Mouse (Mus musculus): ENCODE data around the gene Cnr2. TPM values are rescaled to one million over a fixed set of nuclear protein-coding genes. Genes with fewer than 3 reads are reported as not detected.

Cnr2 gene
- polyA plus RNA-seq, 1 experiment from 2014 or later: 0.08 TPM

- ATAC-seq (ENCODE audit: low FRiP score): peak; percentile 45; the same call in 1 of the 2 replicates
Measured at GRCm38 (mm10) chr4:135889884-135890283, 5.3 kb upstream of the Cnr2 start.

GRCm38 (mm10) chr4:135891539-135891938 lies 3.7 kb upstream of the Cnr2 start:
- ATAC-seq (ENCODE audit: low FRiP score): no peak
- WGBS: 90% methylated on average over 2 of the region's 2 CpGs
- H3K27ac ChIP-seq (ENCODE audit: low read depth, low read length): no peak overlapping the region

More at GRCm38 (mm10) chr4:135889884-135890283, 5.3 kb upstream of the Cnr2 start:
- Histone ChIP-seq H3K36me3 (ENCODE audit: control insufficient read depth, insufficient read depth, low read length) (no peaks in the 10 kb centered on the region), H3K27me3 (ENCODE audit: control insufficient read depth, insufficient read depth, low read length) (no peaks in the 10 kb centered on the region), H3K9me3 (ENCODE audit: control insufficient read depth, low read length) (no peaks in the 10 kb centered on the region), H3K4me2 (replicated peaks; ENCODE audit: low read depth, low read length) (no peak overlapping the region), H3K4me1 (replicated peaks; ENCODE audit: control insufficient read depth, insufficient read depth, low read length) (no peaks in the 10 kb centered on the region), H3K27ac (ENCODE audit: low read depth, low read length) (no peak overlapping the region), H3K4me3 (ENCODE audit: low read depth, low read length) (no peak overlapping the region), H3K9ac (ENCODE audit: low read depth, low read length) (no peak overlapping the region)
- peak; percentile 80 for DNase-seq (ENCODE audit: low spot score)
- WGBS: 7% methylated on average over 4 of the region's 4 CpGs

GRCm38 (mm10) chr4:135892884-135893283 lies 2.3 kb upstream of the Cnr2 start:
- Histone ChIP-seq H3K9me3 (ENCODE audit: control insufficient read depth, low read length) (no peaks in the 10 kb centered on the region), H3K4me1 (replicated peaks; ENCODE audit: control insufficient read depth, insufficient read depth, low read length) (no peaks in the 10 kb centered on the region), H3K27me3 (ENCODE audit: control insufficient read depth, insufficient read depth, low read length) (no peaks in the 10 kb centered on the region), H3K4me3 (ENCODE audit: low read depth, low read length) (no peak overlapping the region), H3K9ac (ENCODE audit: low read depth, low read length) (no peak overlapping the region), H3K36me3 (ENCODE audit: control insufficient read depth, insufficient read depth, low read length) (no peaks in the 10 kb centered on the region), H3K27ac (ENCODE audit: low read depth, low read length) (no peak overlapping the region), H3K4me2 (replicated peaks; ENCODE audit: low read depth, low read length) (no peak overlapping the region)
- no peak for ATAC-seq (ENCODE audit: low FRiP score)
- WGBS: 43% methylated on average over 4 of the region's 4 CpGs
- no peak for DNase-seq (ENCODE audit: low spot score)

More at GRCm38 (mm10) chr4:135891539-135891938, 3.7 kb upstream of the Cnr2 start:
- Histone ChIP-seq H3K36me3 (ENCODE audit: control insufficient read depth, insufficient read depth, low read length) (no peaks in the 10 kb centered on the region), H3K4me1 (replicated peaks; ENCODE audit: control insufficient read depth, insufficient read depth, low read length) (no peaks in the 10 kb centered on the region), H3K4me3 (ENCODE audit: low read depth, low read length) (no peak overlapping the region), H3K4me2 (replicated peaks; ENCODE audit: low read depth, low read length) (no peak overlapping the region), H3K27me3 (ENCODE audit: control insufficient read depth, insufficient read depth, low read length) (no peaks in the 10 kb centered on the region), H3K9ac (ENCODE audit: low read depth, low read length) (no peak overlapping the region), H3K9me3 (ENCODE audit: control insufficient read depth, low read length) (no peaks in the 10 kb centered on the region)
- DNase-seq (ENCODE audit: low spot score): no peak

- Histone ChIP-seq H3K27ac (ENCODE audit: low read depth, low read length) (no peak overlapping the region), H3K9ac (ENCODE audit: low read depth, low read length) (no peak overlapping the region), H3K4me3 (ENCODE audit: low read depth, low read length) (no peak overlapping the region), H3K4me2 (replicated peaks; ENCODE audit: low read depth, low read length) (no peak overlapping the region), H3K27me3 (ENCODE audit: control insufficient read depth, insufficient read depth, low read length) (no peaks in the 10 kb centered on the region), H3K9me3 (ENCODE audit: control insufficient read depth, low read length) (no peaks in the 10 kb centered on the region), H3K36me3 (ENCODE audit: control insufficient read depth, insufficient read depth, low read length) (no peaks in the 10 kb centered on the region), H3K4me1 (replicated peaks; ENCODE audit: control insufficient read depth, insufficient read depth, low read length) (no peaks in the 10 kb centered on the region)
- DNase-seq (ENCODE audit: low spot score) (no peak), ATAC-seq (ENCODE audit: low FRiP score) (no peak)
- WGBS: 87% methylated on average over 6 of the region's 6 CpGs
Measured at GRCm38 (mm10) chr4:135896157-135896556, 963 bp downstream of the Cnr2 start.

- H3K36me3 ChIP-seq (ENCODE audit: control insufficient read depth, insufficient read depth, low read length): no peaks in the 10 kb centered on the region
Measured at GRCm38 (mm10) chr4:135898380-135899049, 3.3 kb downstream of the Cnr2 start.

GRCm38 (mm10) chr4:135899050-135899448 lies 3.9 kb downstream of the Cnr2 start:
- H3K4me3 ChIP-seq (ENCODE audit: low read depth, low read length): no peak overlapping the region
- no peaks in the 10 kb centered on the region for H3K36me3 ChIP-seq (ENCODE audit: control insufficient read depth, insufficient read depth, low read length)
- no peaks in the 10 kb centered on the region for H3K27me3 ChIP-seq (ENCODE audit: control insufficient read depth, insufficient read depth, low read length)
- no peak overlapping the region for H3K9ac ChIP-seq (ENCODE audit: low read depth, low read length)
- DNase-seq (ENCODE audit: low spot score) (no peak), ATAC-seq (ENCODE audit: low FRiP score) (no peak)
- 84% methylated on average over 7 of the region's 7 CpGs for WGBS
- no peak overlapping the region for H3K27ac ChIP-seq (ENCODE audit: low read depth, low read length)
- no peak overlapping the region for H3K4me2 ChIP-seq (replicated peaks; ENCODE audit: low read depth, low read length)
- H3K4me1 ChIP-seq (replicated peaks; ENCODE audit: control insufficient read depth, insufficient read depth, low read length): no peaks in the 10 kb centered on the region
- H3K9me3 ChIP-seq (ENCODE audit: control insufficient read depth, low read length): no peaks in the 10 kb centered on the region

More at GRCm38 (mm10) chr4:135898380-135899049, 3.3 kb downstream of the Cnr2 start:
- ATAC-seq (ENCODE audit: low FRiP score): no peak
- 72% methylated on average over 8 of the region's 9 CpGs for WGBS
- no peak overlapping the region for H3K27ac ChIP-seq (ENCODE audit: low read depth, low read length)
- no peak for DNase-seq (ENCODE audit: low spot score)
- H3K4me2 ChIP-seq (replicated peaks; ENCODE audit: low read depth, low read length): no peak overlapping the region
- no peaks in the 10 kb centered on the region for H3K4me1 ChIP-seq (replicated peaks; ENCODE audit: control insufficient read depth, insufficient read depth, low read length)
- H3K4me3 ChIP-seq (ENCODE audit: low read depth, low read length): no peak overlapping the region
- no peaks in the 10 kb centered on the region for H3K27me3 ChIP-seq (ENCODE audit: control insufficient read depth, insufficient read depth, low read length)
- no peak overlapping the region for H3K9ac ChIP-seq (ENCODE audit: low read depth, low read length)
- H3K9me3 ChIP-seq (ENCODE audit: control insufficient read depth, low read length): no peaks in the 10 kb centered on the region

- H3K9me3 ChIP-seq (ENCODE audit: control insufficient read depth, low read length): no peaks in the 10 kb centered on the region
- H3K36me3 ChIP-seq (ENCODE audit: control insufficient read depth, insufficient read depth, low read length): no peaks in the 10 kb centered on the region
- H3K4me2 ChIP-seq (replicated peaks; ENCODE audit: low read depth, low read length): no peak overlapping the region
- DNase-seq (ENCODE audit: low spot score) (no peak), ATAC-seq (ENCODE audit: low FRiP score) (no peak)
- no peak overlapping the region for H3K27ac ChIP-seq (ENCODE audit: low read depth, low read length)
- H3K4me1 ChIP-seq (replicated peaks; ENCODE audit: control insufficient read depth, insufficient read depth, low read length): no peaks in the 10 kb centered on the region
- 91% methylated on average over 5 of the region's 5 CpGs for WGBS
- H3K27me3 ChIP-seq (ENCODE audit: control insufficient read depth, insufficient read depth, low read length): no peaks in the 10 kb centered on the region
- no peak overlapping the region for H3K4me3 ChIP-seq (ENCODE audit: low read depth, low read length)
- no peak overlapping the region for H3K9ac ChIP-seq (ENCODE audit: low read depth, low read length)
Measured at GRCm38 (mm10) chr4:135900008-135900407, 4.8 kb downstream of the Cnr2 start.

- Histone ChIP-seq H3K36me3 (ENCODE audit: control insufficient read depth, insufficient read depth, low read length) (no peaks in the 10 kb centered on the region), H3K4me3 (ENCODE audit: low read depth, low read length) (no peak overlapping the region), H3K4me2 (replicated peaks; ENCODE audit: low read depth, low read length) (no peak overlapping the region), H3K4me1 (replicated peaks; ENCODE audit: control insufficient read depth, insufficient read depth, low read length) (no peaks in the 10 kb centered on the region), H3K27ac (ENCODE audit: low read depth, low read length) (no peak overlapping the region), H3K27me3 (ENCODE audit: control insufficient read depth, insufficient read depth, low read length) (no peaks in the 10 kb centered on the region), H3K9me3 (ENCODE audit: control insufficient read depth, low read length) (no peaks in the 10 kb centered on the region), H3K9ac (ENCODE audit: low read depth, low read length) (no peak overlapping the region)
- ATAC-seq (ENCODE audit: low FRiP score) (no peak), DNase-seq (ENCODE audit: low spot score) (no peak)
- WGBS: 87% methylated on average over 4 of the region's 4 CpGs
Measured at GRCm38 (mm10) chr4:135902606-135903242, 7.5 kb downstream of the Cnr2 start.

GRCm38 (mm10) chr4:135904810-135905209 lies 9.6 kb downstream of the Cnr2 start:
- WGBS: 70% methylated on average over 1 of the region's 1 CpGs
- Histone ChIP-seq H3K27ac (ENCODE audit: low read depth, low read length) (no peak overlapping the region), H3K4me1 (replicated peaks; ENCODE audit: control insufficient read depth, insufficient read depth, low read length) (no peaks in the 10 kb centered on the region), H3K36me3 (ENCODE audit: control insufficient read depth, insufficient read depth, low read length) (no peaks in the 10 kb centered on the region), H3K27me3 (ENCODE audit: control insufficient read depth, insufficient read depth, low read length) (no peaks in the 10 kb centered on the region), H3K4me3 (ENCODE audit: low read depth, low read length) (no peak overlapping the region), H3K9ac (ENCODE audit: low read depth, low read length) (no peak overlapping the region), H3K4me2 (replicated peaks; ENCODE audit: low read depth, low read length) (no peak overlapping the region), H3K9me3 (ENCODE audit: control insufficient read depth, low read length) (no peaks in the 10 kb centered on the region)
- ATAC-seq (ENCODE audit: low FRiP score) (no peak), DNase-seq (ENCODE audit: low spot score) (no peak)

Data from hindbrain, embryonic 11.5 days (tissue).